Mouse (Mus musculus): ENCODE results near the gene Grm8.

DNA sequence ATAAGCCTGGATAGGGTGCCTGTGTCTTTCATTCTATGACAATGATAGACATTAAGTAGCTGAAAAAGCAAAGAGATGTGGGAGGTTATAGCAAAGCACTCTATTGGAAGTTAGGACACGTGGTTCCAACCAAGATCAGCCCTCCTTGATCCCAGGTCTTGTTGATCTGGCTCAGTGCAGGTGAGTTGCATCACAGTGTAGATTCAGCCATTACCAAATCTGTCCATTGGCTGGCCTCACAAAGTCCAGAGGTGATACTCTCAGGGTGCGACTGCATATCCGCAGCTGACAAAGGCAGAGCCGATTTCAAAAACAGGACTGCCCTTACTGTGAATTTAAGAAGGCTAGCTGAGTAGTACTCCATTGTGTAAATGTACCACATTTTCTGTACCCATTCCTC lies 103.0 kb downstream of the Grm8 start:
- TF ChIP-seq POLR2A (IDR thresholded peaks at IDR 0.05; ENCODE audit: extremely low read depth, insufficient read depth, low read length) (no peak), CTCF (IDR thresholded peaks at IDR 0.05; ENCODE audit: low read depth, low read length) (no peak)

Data from liver, adult 2 months (tissue).